Mouse (Mus musculus) limb, embryonic 13.5 days (tissue): Measurements from ENCODE around the gene Dcaf12. TPM values are rescaled to one million over a fixed set of nuclear protein-coding genes. Genes with fewer than 3 reads are reported as not detected.

Experiments
- ATAC-seq: fragments of 200-750 bp; cut with Nextera tagmentation; 2 replicates; pipeline ENCODE4 v1.8.0; 2017; ENCODE audit warnings: low read depth, moderate number of reproducible peaks, moderate TSS enrichment; ENCODE audit not compliant: low FRiP score
- H3K27ac ChIP-seq: fragments of 300-500 bp; sonication (generic); 2 replicates; pipeline ENCODE4 v1.5.1; 2015; ENCODE audit warnings: inconsistent platforms, mild to moderate bottlenecking, moderate library complexity
- H3K27me3 ChIP-seq: fragments of 300-500 bp; sonication (generic); 2 replicates; pipeline ENCODE4 v1.6.1; 2015; ENCODE audit warnings: mild to moderate bottlenecking, inconsistent platforms
- H3K36me3 ChIP-seq: fragments of 300-500 bp; sonication (generic); 2 replicates; pipeline ENCODE4 v1.6.1; 2015; ENCODE audit warnings: inconsistent platforms, mild to moderate bottlenecking, moderate library complexity
- H3K4me1 ChIP-seq: fragments of 300-500 bp; sonication (generic); 2 replicates; pipeline ENCODE4 v1.6.1; 2015; ENCODE audit warnings: inconsistent platforms
- H3K4me2 ChIP-seq: fragments of 300-500 bp; sonication (generic); replicated peaks from 2 replicates; pipeline ENCODE4 v1.6.1; 2015; ENCODE audit warnings: inconsistent platforms, mild to moderate bottlenecking, moderate library complexity
- H3K4me3 ChIP-seq: fragments of 300-500 bp; sonication (generic); 2 replicates; pipeline ENCODE4 v1.5.1; 2015; ENCODE audit warnings: moderate library complexity, mild to moderate bottlenecking, inconsistent platforms
- H3K9ac ChIP-seq: fragments of 300-500 bp; sonication (generic); 2 replicates; pipeline ENCODE4 v1.6.1; 2015; ENCODE audit warnings: mild to moderate bottlenecking, inconsistent platforms
- H3K9me3 ChIP-seq: fragments of 300-500 bp; sonication (generic); 2 replicates; pipeline ENCODE4 v1.6.1; 2016; ENCODE audit warnings: inconsistent platforms
- WGBS: fragments of 180-500 bp; shearing (Covaris S2); methylation state at CpG from one replicate; pipeline ENCODE4 v1.1.7; 2015; 5-methylcytosine and 5-hydroxymethylcytosine counted together
- polyA plus RNA-seq: library from polyadenylated mRNA; unstranded; fragments of >200 nt; fragmentation: Nextera tagmentation; extraction: Ambion mirVana; gene quantifications from 2 replicates; pipeline ENCODE4 v1.2.1, GENCODE M21; 2015

Gene Dcaf12
- polyA plus RNA-seq, 1 experiment from 2014 or later = 54.4 TPM

DNA sequence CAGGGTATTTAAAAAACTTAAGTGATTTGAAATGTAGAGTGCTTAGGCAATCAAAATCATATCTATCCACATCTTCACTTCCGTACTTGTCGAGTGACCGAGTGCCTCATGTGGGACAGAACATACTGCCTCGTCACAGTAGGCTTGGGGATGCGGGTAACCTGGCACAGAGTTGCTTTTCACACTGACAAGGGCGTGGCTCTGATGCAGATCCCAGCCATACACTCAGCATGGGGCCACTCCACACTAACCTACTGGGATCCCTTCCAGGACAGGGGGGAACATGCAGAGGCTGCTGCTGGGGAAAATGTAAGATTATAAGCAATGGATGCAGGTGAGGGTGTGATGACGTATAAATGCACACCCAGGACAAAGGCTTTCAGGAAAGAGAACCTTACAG is 11.0 kb downstream of the Dcaf12 start:
- Histone ChIP-seq H3K4me2 (no peak overlapping the region), H3K27me3 (no peaks in the 10 kb centered on the region), H3K4me3 (no peak overlapping the region), H3K9ac (no peak overlapping the region), H3K27ac (no peak overlapping the region), H3K4me1 (no peaks in the 10 kb centered on the region), H3K9me3 (no peaks in the 10 kb centered on the region), H3K36me3 (peaks cover 90% of the 10 kb centered on the region)
- WGBS = 94% methylated on average over 7 of the region's 7 CpGs
- ATAC-seq = no peak

DNA sequence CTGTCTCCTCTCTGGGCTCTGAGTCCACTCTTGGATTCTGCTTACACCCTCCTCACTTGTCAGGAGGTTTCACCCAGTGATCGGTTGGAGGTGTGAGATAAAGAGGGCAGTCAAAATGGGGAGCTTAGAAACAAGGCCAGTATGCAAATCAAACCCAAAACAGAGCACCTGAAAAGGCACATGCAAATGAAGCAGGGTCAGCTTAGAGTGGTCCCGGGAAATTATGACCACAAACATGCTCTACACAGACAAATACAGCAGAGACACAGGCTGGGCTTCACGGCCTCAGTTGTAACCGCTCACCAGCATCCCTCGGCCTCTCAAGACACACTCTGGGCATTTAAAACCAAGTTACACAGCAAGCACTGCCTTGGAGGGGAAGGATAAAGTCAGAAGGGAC is 15.7 kb downstream of the Dcaf12 start:
- Histone ChIP-seq H3K36me3 (peaks cover 96% of the 10 kb centered on the region), H3K27ac (no peak overlapping the region), H3K4me2 (no peak overlapping the region), H3K9me3 (no peaks in the 10 kb centered on the region), H3K4me3 (no peak overlapping the region), H3K4me1 (no peaks in the 10 kb centered on the region), H3K9ac (no peak overlapping the region), H3K27me3 (no peaks in the 10 kb centered on the region)
- no peak for ATAC-seq
- 91% methylated on average over 5 of the region's 5 CpGs for WGBS

DNA sequence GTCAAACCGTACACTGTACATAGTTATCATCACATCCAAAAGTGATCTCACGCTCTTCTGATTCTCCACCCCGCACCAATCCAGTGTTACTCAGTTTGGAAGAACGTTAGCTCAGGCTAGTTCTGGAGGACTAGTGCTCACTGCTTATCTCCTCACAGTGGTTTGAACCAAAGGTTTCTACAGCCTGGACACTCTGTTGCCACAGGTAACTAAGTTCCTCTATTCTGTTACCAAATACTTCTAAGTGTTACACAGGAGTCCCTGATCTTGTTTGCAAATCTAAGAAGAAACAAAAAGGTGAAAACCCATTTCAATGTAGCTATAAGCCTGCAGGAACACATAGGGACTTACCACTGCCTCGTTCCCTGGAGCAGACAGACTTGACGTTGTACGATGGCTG is 18.7 kb downstream of the Dcaf12 start:
- H3K27ac ChIP-seq = no peak overlapping the region
- peaks cover 98% of the 10 kb centered on the region for H3K36me3 ChIP-seq
- no peak for ATAC-seq
- H3K27me3 ChIP-seq = no peaks in the 10 kb centered on the region
- WGBS = 96% methylated on average over 7 of the region's 7 CpGs
- H3K4me1 ChIP-seq = no peaks in the 10 kb centered on the region
- no peaks in the 10 kb centered on the region for H3K9me3 ChIP-seq
- H3K9ac ChIP-seq = no peak overlapping the region
- no peak overlapping the region for H3K4me2 ChIP-seq
- no peak overlapping the region for H3K4me3 ChIP-seq

GRCm38 (mm10) chr4:41295507-41295906 is 19.2 kb downstream of the Dcaf12 start:
- 93% methylated on average over 11 of the region's 11 CpGs for WGBS
- no peaks in the 10 kb centered on the region for H3K4me1 ChIP-seq
- peaks cover 98% of the 10 kb centered on the region for H3K36me3 ChIP-seq
- no peaks in the 10 kb centered on the region for H3K9me3 ChIP-seq
- no peak overlapping the region for H3K4me3 ChIP-seq
- H3K27me3 ChIP-seq = no peaks in the 10 kb centered on the region
- H3K27ac ChIP-seq = no peak overlapping the region
- no peak for ATAC-seq
- H3K4me2 ChIP-seq = no peak overlapping the region
- no peak overlapping the region for H3K9ac ChIP-seq

DNA sequence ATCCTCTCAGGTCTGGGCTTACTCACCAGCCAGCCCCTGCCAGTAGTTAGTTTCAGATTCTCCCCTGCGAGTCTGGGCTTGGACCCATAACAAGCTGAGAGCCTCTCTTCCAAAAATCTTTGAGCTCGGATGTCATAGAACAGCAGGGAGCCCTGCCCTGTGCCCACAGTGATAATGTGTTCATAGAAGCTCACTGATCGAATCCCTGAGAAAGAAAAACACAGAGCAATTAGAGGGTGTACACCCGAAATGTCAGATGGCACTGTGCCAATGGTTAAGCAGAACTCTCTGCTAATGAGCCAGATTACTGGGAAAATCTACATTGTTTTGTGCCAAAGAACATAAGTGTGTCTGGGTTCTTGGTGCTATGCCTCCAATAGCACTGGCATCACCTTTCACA is 20.8 kb downstream of the Dcaf12 start:
- no peak for ATAC-seq
- Histone ChIP-seq H3K9ac (no peak overlapping the region), H3K27me3 (no peaks in the 10 kb centered on the region), H3K4me3 (no peak overlapping the region), H3K9me3 (no peaks in the 10 kb centered on the region), H3K27ac (no peak overlapping the region), H3K36me3 (peaks cover 86% of the 10 kb centered on the region), H3K4me2 (no peak overlapping the region), H3K4me1 (peaks cover 9% of the 10 kb centered on the region; the same call in 1 of the 2 replicates)
- 81% methylated on average over 4 of the region's 4 CpGs for WGBS

GRCm38 (mm10) chr4:41289802-41290201 is 24.9 kb downstream of the Dcaf12 start:
- Histone ChIP-seq H3K9me3 (no peaks in the 10 kb centered on the region), H3K9ac (no peak overlapping the region), H3K36me3 (peaks cover 47% of the 10 kb centered on the region), H3K27ac (peak overlapping the region; percentile 78; the same call in 1 of the 2 replicates), H3K4me1 (peaks cover 9% of the 10 kb centered on the region; the same call in 1 of the 2 replicates), H3K4me3 (no peak overlapping the region), H3K27me3 (no peaks in the 10 kb centered on the region), H3K4me2 (no peak overlapping the region)
- ATAC-seq = peak; percentile 75
- WGBS = 56% methylated on average over 7 of the region's 7 CpGs

- Histone ChIP-seq H3K9ac (no peak overlapping the region), H3K36me3 (peaks cover 13% of the 10 kb centered on the region), H3K4me1 (peaks cover 12% of the 10 kb centered on the region; the same call in 1 of the 2 replicates), H3K4me2 (no peak overlapping the region), H3K27ac (no peak overlapping the region), H3K4me3 (no peak overlapping the region), H3K27me3 (no peaks in the 10 kb centered on the region), H3K9me3 (no peaks in the 10 kb centered on the region)
- 15% methylated on average over 3 of the region's 3 CpGs for WGBS
- ATAC-seq = no peak
Measured at GRCm38 (mm10) chr4:41286420-41286819, 28.3 kb downstream of the Dcaf12 start.

DNA sequence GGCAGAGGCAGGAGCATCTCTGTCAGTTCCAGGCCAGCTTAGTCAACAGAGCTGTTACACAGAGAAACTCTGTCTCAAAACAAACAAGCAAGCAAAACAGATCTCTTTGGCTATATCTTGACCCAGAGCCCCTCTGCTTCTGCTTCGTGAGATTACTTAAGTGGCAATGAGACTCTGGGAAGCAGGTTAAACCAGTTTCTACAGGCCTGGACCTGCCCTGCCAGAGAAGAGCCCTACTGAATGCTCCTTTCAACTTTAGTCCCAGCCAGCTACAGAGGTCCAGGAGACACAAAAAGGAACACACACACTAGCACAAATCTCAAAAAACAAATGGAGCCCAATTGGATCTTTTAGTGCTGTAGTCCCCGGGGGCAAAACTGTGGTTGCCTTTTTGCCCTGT is 30.6 kb downstream of the Dcaf12 start:
- H3K4me1 ChIP-seq = 0 out of 2 replicates have a peak, but pooled peaks cover 3% of the 10 kb centered on the region
- no peak overlapping the region for H3K4me2 ChIP-seq
- no peak for ATAC-seq
- no peaks in the 10 kb centered on the region for H3K27me3 ChIP-seq
- no peak overlapping the region for H3K27ac ChIP-seq
- 75% methylated on average over 2 of the region's 2 CpGs for WGBS
- H3K36me3 ChIP-seq = no peaks in the 10 kb centered on the region
- no peaks in the 10 kb centered on the region for H3K9me3 ChIP-seq
- no peak overlapping the region for H3K4me3 ChIP-seq
- no peak overlapping the region for H3K9ac ChIP-seq

DNA sequence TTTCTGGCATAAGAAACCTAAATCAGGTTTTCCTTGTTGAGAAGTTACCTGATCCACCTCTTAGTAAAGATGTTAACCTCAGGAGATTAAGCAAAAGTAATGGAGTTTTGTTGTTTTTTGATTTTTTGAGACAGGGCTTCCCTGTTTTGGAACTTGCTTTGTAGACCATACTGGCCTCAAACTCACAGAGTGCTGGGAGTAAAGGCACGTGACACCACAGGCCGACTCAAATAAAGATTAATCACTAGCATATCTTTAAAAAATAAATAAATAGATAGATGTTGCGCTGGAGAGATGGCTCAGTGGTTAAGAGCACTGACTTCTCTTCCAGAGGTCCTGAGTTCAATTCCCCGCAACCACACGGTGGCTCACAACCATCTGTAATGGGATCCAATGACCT is 38.8 kb downstream of the Dcaf12 start:
- Histone ChIP-seq H3K4me2 (peak overlapping the region; percentile 72), H3K9me3 (no peaks in the 10 kb centered on the region), H3K9ac (peak overlapping the region; percentile 90), H3K36me3 (peaks cover 4% of the 10 kb centered on the region), H3K27me3 (no peaks in the 10 kb centered on the region), H3K4me3 (peak overlapping the region; percentile 85), H3K27ac (peak overlapping the region; percentile 94), H3K4me1 (peaks cover 27% of the 10 kb centered on the region)
- ATAC-seq = no peak
- WGBS = 76% methylated on average over 5 of the region's 5 CpGs

DNA sequence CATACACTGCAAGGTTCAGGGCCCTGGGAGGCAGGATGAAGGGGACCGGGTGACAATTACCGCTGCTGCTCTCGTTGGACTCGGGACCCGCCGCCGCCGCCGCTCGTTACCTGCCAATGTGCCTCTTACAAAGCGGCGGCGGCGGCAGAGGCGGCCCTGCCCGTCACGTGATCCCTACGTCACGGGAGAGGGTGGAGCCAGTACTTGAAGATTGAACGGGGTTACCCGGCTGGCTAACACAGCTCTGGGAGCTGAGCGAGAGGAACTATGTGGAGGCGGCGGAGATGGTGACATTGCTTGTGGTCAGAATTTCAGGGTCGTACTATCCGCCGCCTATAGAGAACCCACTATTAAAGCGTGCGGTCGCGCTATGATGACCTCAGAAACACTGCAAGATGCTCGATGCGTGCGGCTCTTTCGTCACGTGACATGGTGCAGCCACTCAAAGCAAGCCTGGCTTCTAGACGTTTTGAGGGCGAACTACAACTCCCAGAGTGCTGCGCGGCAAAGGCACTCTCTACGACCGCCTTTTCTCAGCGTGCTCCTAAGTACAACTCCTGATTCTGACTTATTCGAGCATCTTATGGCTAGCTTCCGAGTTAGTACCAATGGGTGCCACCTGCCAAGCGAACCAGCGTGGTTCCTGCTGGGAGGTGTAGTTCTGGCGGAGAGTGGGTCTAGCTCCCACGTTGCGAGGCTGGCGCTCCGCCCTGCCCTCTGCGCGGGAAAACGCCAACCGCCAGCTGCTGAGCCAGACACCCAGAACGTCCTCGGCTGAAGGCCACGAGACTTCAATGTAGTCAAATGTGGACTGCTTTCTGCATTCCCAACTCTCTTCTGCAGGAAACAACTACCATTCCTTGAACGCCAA is 39.5 kb downstream of the Dcaf12 start, which contains the start of gene Ubap2:
Gene Ubap2 (minus strand): TSS at position 165 of the 871 bp plus-strand sequence.
- Histone ChIP-seq H3K27me3 (no peaks in the 10 kb centered on the region), H3K9ac (peak within 1 kb of the TSS; percentile 90), H3K4me2 (peak within 1 kb of the TSS; percentile 86), H3K9me3 (no peaks in the 10 kb centered on the region), H3K27ac (peak within 1 kb of the TSS; percentile 94), H3K4me1 (peaks cover 27% of the 10 kb centered on the region), H3K36me3 (peaks cover 11% of the 10 kb centered on the region), H3K4me3 (peak within 1 kb of the TSS; percentile 85)
- under 1% methylated on average over 60 of the region's 60 CpGs for whole genome bisulfite sequencing
- peak; percentile 98 for ATAC-seq

DNA sequence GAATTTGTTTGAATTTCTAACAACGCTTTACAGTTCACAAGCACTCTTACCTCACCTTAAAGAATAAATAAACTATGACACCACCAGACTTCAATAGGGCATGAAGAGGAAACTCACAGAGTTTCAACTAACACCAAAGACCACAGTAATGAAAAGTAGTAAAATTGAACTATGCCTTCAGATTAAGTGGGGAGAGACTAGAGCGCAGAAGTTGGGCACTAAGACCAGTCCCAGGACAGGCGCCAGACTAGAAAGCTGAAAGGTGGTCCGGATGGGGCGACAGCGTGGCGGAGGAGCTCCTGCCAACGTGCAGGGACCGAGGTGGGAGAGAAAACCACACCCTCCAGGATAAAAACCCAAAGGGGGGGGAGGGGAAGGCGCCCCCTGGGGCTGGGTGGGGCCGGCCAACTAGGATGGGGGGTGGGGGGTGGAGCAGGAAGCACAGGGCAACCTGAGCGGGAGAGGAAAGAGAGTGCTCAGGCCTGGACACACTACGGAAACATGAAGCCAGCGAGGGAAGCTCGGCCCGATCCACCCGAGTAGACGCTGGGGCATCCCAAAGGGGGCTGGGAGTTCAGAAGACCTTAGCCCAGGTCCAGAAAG is 40.2 kb downstream of the Dcaf12 start:
- H3K27me3 ChIP-seq = no peaks in the 10 kb centered on the region
- peaks cover 27% of the 10 kb centered on the region for H3K4me1 ChIP-seq
- H3K36me3 ChIP-seq = peaks cover 18% of the 10 kb centered on the region
- peak overlapping the region; percentile 90 for H3K9ac ChIP-seq
- peak overlapping the region; percentile 94 for H3K27ac ChIP-seq
- H3K4me2 ChIP-seq = peak overlapping the region; percentile 86
- under 1% methylated on average over 17 of the region's 18 CpGs for WGBS
- peak; percentile 51 for ATAC-seq
- H3K9me3 ChIP-seq = no peaks in the 10 kb centered on the region
- peak overlapping the region; percentile 85 for H3K4me3 ChIP-seq

DNA sequence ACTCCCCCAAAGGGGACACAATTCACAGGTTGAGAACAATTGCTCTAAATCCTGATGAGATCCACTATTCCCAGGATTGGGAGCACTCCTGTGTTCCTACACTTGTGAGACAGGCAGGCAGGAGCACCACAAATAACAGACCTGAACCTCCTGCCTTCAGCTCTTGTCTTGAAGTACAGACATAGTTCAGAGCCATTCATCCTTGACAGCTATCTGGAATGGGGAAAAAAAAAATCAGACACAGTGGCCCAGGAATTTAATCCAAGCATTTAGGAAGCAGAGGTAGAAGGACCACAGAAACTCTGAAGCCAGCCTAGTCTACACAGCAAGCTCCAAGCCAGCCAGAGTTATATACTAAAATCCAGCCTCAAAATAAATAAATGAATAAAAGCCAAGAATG is 46.6 kb downstream of the Dcaf12 start:
- ATAC-seq = no peak
- Histone ChIP-seq H3K9ac (no peak overlapping the region), H3K27ac (no peak overlapping the region), H3K36me3 (peaks cover 54% of the 10 kb centered on the region), H3K27me3 (no peaks in the 10 kb centered on the region), H3K4me3 (no peak overlapping the region), H3K4me2 (no peak overlapping the region), H3K9me3 (no peaks in the 10 kb centered on the region), H3K4me1 (peaks cover 12% of the 10 kb centered on the region)
